Mouse (Mus musculus): Measurements from ENCODE around the gene Kat8.
"Not testable (repeated sequence)": the region's sequence is repeated elsewhere in the genome, so short reads cannot be mapped to it uniquely, and the experiment has no call there.

Kat8 gene

DNA sequence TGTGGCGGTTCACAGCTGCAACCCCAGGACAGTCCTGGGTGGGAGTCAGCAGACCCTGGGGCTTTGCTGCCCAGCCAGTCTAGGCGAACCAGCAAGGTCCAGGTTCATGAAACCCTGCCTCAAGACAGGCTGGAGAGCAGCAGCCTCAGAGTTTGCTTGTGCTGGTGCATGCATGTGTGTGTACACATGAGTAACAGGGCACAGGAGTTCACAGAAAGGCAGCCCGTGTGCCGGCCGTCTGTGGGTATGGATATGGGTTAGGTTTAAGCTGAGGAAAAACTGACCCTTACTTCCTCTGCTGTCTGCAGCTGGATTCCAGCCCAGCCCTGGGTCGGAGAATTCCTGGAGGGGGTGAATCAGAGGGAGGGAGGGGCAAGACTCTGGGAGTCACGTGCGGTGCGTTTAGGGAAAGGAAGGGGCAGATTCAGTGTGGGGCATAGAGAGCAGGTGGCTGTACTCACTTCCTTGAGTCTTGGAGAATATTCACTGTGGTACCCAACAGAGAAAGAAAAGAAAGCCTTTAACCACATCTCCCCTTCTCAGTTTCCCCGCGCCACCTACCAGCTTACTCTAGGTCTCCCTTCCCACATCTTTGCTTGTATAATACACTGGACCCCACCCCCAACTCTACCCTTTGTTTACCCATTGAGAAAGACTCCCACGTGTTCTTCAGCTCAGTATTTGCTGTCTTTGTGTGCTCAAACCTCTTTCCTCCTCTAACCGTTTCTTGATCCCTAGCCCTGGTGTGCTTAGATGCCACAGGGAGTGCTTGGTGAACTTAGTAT, 19.2 kb downstream of the Kat8 start:
- no peak for DNase-seq (ENCODE audit: low spot score in 2 of 2)

DNA sequence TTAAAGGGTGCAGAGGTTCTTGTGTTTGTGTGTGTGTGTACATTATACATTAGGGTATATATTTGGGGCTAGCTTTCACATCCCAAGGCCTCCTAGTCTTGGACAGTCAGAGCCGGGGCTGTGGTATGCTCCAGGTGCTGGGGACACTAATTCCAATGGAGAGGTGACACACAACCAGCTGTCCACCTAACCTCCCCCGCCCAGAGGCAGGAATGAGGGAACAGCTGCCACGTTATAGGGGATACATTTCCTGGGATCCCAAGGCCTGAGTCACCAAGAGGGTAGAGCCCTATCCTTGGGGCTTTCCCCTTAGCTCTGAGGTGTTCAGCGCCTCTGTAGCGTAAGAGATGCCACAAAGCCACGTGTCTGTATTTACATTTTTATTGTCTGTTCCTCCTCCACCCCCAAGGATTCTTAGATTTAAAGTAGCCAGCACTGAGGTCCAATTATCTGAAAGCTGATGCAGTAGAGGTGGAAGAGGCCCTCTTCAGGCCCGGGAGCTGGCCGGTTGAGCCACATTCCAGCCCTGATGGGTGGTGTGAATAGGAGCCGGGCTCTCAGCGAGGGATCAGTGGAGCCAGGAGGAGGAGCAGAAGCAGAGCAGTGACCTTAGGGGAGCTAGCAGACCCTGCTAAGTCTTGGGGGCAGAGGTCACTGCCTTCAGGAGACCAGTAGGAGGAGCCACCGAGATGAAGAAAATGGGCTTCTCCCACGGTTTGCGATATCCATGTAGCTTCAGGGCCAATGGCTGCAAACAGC, 20.1 kb downstream of the Kat8 start:
- DNase-seq (ENCODE audit: low spot score in 2 of 2), result no peak

DNA sequence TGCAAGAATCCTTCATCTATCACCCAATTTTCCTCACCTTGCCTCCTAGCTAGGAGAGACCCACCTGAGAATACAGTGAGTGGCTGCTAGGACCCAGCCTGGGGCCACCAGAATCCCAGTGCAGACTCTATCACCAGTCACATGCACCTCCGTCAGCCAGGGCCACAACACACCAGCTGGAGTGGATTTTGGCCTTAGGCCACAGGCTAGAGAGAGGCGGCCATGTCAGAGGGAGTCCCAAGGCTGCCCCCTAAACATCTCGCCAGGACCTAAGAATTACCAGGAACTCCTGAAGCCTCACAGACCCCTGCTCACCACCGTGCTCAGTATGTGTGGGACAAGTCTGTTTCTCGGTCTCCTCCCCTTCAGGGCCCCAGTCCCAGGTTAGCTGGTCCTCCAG, 21.8 kb downstream of the Kat8 start:
- no peak for DNase-seq (ENCODE audit: low spot score in 2 of 2)

DNA sequence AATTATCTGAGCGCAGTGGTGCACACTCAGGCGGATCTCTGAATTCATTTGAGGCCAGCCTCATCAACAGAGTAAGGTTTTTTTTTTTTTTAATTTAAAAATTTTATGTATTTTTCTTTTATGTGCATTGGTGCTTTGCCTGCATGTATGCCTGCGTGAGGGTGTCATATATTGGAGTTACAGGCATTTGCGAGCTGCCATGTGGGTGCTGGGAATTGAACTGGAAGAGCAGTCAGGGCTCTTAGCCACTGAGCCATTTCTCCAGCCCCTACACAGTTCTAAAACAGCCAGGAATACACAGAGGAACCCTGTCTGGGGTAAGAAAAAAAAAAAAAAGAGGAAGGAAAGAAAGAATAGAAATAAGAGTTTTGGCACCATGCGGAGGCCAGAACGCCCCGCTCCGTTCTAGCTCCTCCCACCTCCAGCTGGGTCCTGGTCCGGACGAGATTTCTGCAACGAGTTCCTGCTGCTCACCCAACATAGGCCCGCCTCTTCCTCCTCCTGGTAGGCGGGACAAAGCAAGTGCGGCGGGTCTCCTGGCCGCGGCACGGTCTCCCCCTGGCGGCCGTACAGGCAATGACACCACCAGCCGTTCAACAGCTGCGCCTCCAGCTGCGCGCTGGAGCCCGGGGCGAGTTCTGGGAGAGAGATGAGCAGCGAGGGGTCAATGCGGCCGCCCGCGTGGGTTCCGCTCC, 22.9 kb downstream of the Kat8 start:
- peak; percentile 92 to 97 for DNase-seq (ENCODE audit: low spot score in 2 of 2)

DNA sequence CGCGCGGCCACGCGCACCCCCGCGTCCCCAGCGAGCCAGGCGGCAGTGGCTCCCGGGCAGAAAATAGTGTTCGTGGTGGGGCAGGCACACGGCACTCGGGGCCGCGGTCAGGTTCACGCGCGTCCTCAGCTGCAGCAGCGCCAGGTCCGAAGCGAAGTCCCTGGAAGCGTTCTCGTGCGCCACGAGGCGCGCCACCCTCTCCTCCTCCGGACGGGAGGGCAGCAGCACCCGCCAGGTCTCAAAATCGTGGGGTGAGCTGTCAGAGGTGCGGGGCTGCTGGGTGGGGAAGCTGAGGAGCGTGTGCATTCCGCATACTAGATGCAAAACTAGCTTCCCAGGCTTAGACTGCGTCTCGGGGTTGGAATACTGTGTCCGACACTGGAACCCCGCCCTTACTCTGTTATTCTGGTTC, 23.4 kb downstream of the Kat8 start:
- DNase-seq (ENCODE audit: low spot score in 2 of 2), result no peak

DNA sequence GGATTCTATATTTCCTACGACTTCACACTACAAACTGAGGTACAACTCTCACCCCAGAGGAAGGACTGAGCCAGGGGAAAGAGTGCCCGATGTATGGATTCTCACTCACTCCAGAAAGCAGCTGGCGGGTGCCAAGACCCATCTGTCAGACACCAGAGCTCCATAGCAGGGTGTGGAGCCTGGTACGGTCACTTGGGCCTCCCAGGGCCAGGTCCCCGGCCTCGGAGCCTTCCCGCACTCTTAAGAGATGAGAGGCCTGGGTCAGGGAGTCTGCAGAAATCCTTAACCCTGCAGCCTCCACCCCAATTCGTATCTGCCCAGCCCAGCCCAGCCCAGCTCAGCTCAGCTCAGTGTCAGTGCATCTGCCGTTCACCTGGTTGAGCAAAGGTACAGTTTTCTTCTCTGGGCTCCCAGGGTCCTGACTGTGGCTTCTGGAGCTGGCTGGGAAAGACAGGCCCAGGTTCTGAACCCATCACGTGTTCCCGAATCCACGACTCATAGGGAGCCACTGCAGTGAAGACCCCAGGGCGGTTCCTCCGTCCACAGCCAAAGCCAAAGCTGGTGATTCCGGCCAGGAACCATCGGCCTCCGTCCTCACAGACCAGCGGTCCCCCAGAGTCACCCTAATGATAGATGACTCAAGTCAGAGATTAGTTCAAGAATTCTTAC, 24.0 kb downstream of the Kat8 start:
- no peak for DNase-seq (ENCODE audit: low spot score in 2 of 2)

DNA sequence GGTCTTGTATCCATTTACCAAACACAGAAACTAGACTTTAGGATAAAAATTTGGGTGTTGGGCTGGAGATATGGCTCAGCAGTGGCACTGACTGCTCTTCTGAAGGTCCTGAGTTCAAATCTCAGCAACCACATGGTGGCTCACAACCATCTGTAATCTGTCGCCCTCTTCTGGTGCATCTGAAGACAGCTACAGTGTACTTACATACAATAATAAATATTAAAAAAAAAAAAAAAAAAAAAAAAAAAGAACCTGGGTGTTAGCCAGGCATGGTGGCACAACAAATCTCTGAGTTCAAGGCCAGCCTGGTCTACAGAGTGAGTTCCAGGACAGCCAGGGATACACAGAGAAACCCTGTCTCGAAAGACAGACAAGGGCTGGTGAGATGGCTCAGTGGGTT, 29.8 kb downstream of the Kat8 start:
- DNase-seq (ENCODE audit: low spot score in 2 of 2), result not testable (repeated sequence)

DNA sequence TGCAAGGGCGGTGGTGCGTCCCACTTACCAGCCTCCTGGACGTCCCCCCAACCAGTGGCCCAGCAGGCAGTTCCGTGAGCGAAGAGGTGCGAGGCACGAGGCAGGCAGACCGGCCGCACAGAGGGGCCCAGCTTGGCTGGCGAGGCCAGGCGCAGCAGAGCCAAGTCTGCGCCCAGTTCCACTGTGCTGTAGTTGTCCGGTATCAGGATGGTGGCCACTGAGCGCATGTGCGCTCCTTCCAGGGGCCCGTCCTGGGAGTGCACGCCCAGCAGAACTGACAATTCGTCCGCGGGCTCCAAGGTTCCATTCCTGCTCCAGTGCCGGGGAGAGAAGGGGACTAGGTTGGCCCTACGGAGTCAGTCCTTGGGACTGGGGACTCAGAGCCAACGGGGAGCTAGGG, 32.3 kb downstream of the Kat8 start:
- DNase-seq (ENCODE audit: low spot score in 2 of 2), result no peak

DNA sequence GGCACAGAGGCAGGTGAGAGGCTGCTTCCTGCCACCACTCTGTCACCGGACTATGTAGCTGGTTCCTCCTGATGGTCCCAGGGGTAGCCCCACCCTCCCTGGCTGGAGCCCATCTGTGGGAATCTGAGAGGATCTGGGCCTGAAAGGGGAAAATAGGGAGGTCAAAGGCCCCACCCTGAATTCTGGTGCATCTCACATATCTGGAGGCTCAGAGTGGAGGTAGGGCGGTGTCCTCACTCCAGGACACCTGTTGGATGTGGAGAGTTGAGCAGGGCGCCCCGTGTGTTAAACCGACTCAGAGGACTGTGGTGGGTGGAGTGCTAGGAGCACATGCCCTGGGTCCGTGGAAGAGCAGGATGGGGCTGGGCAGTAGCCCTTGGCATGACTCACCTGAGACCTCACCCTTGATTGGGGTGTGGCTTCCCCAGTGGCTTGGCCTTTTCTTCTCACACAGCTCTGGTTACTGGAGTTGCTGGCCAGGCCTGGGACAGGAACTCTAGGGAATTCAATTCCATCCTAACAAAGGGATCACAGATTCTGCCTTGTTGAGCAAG, 34.2 kb downstream of the Kat8 start, which contains the start of gene Prss36:
Gene Prss36, minus strand, starts transcription at position 256 of the 554 bp plus-strand sequence.
- DNase-seq (ENCODE audit: low spot score in 2 of 2), result no peak

DNA sequence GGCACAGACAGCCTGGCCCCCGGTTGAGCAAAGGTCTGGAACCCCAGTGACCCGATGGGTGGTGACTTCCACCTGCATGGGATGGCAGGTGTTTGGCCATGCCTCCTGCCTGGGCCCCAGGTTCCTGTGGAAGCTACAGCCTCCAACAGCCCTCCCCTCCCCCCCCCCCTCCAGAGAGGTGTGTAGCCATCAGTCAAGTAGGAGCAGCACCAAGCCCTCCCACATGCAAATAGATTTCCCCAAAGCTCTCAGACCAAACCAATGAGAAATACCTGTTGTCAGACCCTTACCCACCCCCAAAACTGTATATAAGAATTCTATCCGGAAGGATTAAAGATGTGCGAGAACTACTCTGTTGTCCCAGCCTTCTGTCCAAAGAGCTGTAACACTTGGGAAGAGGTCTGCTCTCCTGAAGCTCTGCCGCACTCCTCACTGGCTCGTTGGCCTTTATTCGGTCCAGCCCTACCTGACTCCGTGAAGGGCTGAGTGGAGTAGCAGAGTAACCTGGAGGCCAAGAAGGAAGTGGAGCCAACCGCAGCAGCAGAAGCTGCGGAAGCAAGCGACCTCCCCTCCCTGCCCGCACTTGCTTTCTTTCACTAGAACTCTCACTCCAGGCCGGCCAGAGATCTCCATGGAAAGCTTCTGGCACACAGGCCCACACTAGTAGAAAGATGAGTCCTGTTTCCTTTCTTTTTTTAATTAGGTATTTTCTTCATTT, 40.7 kb downstream of the Kat8 start:
- DNase-seq (ENCODE audit: low spot score in 2 of 2), result no peak

DNA sequence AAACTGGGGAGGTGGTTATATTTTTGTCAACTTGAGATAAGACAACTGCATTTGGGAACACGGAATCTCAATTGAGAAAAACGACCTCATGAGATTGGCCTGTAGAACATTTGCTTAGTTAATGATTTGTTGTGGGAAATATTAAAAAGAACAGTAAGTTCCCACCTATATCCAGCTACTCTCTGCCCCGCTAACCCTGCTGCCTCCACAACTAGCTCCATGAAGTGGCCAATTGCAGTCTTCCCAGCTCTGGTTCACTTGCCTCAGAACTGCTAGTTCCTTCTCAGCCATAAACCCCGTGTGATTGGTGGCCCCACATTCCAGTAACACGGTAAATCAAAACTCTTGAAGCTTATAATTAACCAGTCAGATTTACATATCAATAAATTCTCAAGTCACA, 47.0 kb downstream of the Kat8 start:
- DNase-seq (ENCODE audit: low spot score in 2 of 2), result no peak

DNA sequence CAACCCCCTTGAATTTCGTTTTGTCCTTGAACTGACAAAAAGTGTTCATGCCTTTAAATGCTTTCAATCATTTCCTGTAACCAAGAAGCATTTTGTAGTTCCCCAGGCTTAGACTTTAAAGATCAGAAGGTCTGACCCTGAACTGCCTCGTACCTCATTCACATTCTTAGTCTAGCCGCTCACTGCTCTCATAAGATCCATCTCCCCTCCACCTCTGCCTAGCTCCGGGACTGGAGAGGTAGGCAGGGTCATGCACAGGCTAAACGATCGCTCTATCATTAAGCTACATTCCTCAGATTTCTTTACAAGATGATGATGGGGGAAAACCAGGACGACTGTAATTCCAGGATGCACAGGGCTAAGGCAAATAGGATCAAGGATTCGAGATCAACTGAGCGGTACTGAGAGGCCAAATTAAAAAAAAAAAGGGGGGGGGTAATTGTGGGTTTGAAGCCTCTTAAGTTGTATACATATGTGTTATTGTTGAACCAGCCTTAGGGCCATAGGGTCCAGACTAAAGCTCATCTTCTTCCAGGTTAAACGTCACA, 54.1 kb downstream of the Kat8 start:
- no peak for DNase-seq (ENCODE audit: low spot score in 2 of 2)

DNA sequence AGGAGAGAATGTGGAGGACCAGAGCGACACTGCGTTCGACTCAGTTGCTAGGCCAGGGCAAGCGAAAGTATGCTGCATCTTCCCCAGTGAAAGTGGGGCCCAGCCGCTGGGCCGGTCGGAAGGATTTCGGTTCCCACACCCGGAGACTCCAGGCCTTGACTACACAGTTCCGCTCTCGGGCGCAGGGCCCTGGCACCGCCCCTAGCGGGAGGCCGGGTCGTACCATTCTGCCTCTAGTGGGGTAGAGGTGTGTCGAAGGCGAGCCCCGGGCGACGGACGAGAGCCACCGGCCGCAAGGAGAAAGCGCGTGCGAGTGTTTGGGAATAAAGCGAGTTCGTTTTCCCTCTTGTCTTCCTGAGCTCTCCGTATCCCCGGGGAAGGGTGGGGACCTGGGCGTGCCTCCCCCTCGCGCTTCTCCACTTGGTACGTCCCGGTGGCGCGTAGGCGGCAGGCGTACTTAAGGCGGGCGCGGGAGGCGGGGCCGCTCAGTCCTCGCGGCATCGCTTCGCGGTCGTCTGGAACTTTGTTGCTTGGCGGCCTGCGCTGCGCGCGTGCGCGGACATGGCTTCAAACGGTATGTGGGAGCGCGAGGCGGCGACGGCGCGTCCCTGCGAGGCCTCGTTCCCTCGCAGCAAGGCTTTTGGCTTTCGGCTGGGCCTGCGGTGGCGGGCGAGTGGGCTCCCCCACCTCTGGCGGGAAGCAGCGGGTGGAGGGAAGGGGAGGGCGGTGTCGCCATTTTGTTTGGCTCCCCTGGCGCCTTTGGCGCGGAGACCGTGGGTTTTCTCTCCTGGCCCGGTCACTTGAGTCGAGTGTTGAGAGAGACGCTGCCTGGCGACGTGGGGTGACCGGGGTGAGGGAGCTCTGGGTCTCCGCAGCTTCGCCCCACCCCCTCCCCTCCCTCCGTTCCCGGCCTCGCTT, 54.9 kb downstream of the Kat8 start, which contains the start of gene Fus:
Gene Fus, plus strand, starts transcription at position 454 of the 918 bp plus-strand sequence.
- peak; percentile 98 for DNase-seq (ENCODE audit: low spot score in 2 of 2)

DNA sequence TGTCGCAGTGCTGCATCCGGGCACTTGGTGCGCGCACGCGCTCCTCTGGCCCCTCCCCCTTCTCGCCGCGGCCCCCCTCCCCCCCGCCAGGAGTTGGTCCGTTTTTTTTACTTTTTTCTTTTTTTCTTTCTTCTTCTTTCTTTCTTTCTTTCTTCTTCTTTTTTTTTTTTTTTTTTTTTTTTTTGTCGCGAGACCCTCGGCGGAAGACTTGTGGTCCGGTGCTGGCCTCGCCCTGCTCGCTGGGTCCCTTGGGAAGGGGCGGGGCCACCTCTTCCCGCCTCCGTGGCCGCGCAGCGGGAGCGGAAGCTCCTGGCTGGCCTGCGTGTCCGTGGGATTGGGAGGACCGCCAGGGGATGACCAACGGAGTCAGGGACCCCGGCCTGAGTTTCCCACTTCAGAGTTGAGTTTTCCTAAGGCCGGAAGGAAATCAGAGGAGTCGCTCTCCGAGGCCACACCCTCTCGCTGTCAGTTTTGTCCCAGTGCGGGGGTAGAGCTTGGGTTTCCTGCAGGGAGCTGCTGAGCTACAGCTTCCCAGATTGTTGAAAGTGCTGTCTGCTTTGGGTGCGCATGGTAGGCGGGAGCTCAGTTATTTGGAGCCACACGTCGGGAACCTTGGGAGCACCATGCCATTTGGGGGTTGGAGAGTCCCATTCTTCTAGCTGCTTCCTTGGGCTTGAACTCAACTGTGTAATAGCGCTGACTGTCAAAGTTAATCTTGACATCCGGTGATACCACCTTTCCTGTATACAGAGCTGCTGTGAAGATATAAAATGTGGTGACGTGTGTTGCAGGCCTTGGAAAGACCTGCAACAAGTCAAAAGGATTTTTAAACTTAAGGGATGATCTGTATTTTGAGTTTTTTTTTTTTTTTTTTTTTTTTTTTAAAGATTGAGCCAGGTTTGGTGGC, 55.9 kb downstream of the Kat8 start:
- peak; percentile 38 to 72 for DNase-seq (ENCODE audit: low spot score in 2 of 2)

DNA sequence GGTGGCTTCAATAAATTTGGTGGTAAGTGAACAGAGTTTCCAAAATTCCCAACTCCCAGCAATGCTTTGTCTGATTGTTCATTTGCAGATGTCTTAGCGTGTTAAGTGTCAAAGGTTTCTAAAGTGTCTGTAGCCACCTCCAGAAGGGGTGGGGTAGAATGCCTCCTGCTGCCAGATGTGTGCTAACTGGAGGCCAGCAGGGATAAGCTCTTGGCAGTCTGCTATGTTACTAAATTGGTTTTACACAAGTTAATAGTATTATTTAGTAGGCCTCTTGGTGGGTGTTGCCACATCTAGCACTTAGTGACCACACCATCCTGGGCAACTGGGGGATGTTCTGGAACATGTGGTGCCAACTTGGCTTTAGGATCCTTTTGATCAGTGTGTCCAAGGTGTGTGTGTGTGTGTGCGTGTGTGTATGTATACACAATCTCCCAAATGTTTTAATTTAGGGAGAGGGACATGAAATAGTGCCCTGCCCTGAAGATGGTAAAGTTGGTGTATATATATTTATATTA, 62.2 kb downstream of the Kat8 start:
- no peak for DNase-seq (ENCODE audit: low spot score in 2 of 2)
